Mouse (Mus musculus) stomach, embryonic 14.5 days (tissue): Measurements from ENCODE around the gene Tnfsf8. TPM values are rescaled to one million over a fixed set of nuclear protein-coding genes. Genes with fewer than 3 reads are reported as not detected.

Experiments
- ATAC-seq: fragments of 200-750 bp; cut with Nextera tagmentation; 2 replicates; pipeline ENCODE4 v1.8.0; 2017; ENCODE audit warnings: low read depth, moderate TSS enrichment; ENCODE audit not compliant: insufficient number of reproducible peaks, insufficient read depth, low FRiP score
- H3K27ac ChIP-seq: fragments of 300-500 bp; sonication (generic); 2 replicates; pipeline ENCODE4 v1.5.1; 2014; ENCODE audit warnings: mild to moderate bottlenecking, low read length, moderate library complexity, mixed read lengths
- H3K27me3 ChIP-seq: fragments of 300-500 bp; sonication (generic); 2 replicates; pipeline ENCODE4 v1.6.1; 2014; ENCODE audit warnings: low read length, control low read depth, mixed read lengths; ENCODE audit not compliant: control insufficient read depth, insufficient read depth
- H3K36me3 ChIP-seq: fragments of 300-500 bp; sonication (generic); 2 replicates; pipeline ENCODE4 v1.6.1; 2014; ENCODE audit warnings: mild to moderate bottlenecking, control low read depth, low read length, moderate library complexity, mixed read lengths; ENCODE audit not compliant: control insufficient read depth, insufficient read depth
- H3K4me1 ChIP-seq: fragments of 300-500 bp; sonication (generic); 2 replicates; pipeline ENCODE4 v1.6.1; 2014; ENCODE audit warnings: low read length, control low read depth, mixed read lengths; ENCODE audit not compliant: control insufficient read depth, insufficient read depth
- H3K4me2 ChIP-seq: fragments of 300-500 bp; sonication (generic); replicated peaks from 2 replicates; pipeline ENCODE4 v1.6.1; 2014; ENCODE audit warnings: low read depth, low read length, control low read depth
- H3K4me3 ChIP-seq: fragments of 300-500 bp; sonication (generic); 2 replicates; pipeline ENCODE4 v1.5.1; 2014; ENCODE audit warnings: low read depth, low read length, control low read depth
- H3K9ac ChIP-seq: fragments of 300-500 bp; sonication (generic); replicated peaks from 2 replicates; pipeline ENCODE4 v1.6.1; 2014; ENCODE audit warnings: low read depth, mild to moderate bottlenecking, control low read depth, low read length, moderate library complexity, mixed read lengths
- H3K9me3 ChIP-seq: fragments of 300-500 bp; sonication (generic); 2 replicates; pipeline ENCODE4 v1.6.1; 2016; ENCODE audit warnings: low read depth, low read length, control low read depth; ENCODE audit not compliant: control insufficient read depth
- WGBS: fragments of 180-500 bp; shearing (Covaris S2); extraction: QIAGEN DNeasy Blood & Tissue Kit; methylation state at CpG from one replicate; pipeline ENCODE4 v1.1.7; 2014; 5-methylcytosine and 5-hydroxymethylcytosine counted together
- polyA plus RNA-seq: library from polyadenylated mRNA; unstranded; fragments of >200 nt; fragmentation: Nextera tagmentation; extraction: Ambion mirVana; gene quantifications from 2 replicates; pipeline ENCODE4 v1.2.1, GENCODE M21; 2014

Gene Tnfsf8
- polyA plus RNA-seq, 1 experiment from 2014 or later = not detected

DNA sequence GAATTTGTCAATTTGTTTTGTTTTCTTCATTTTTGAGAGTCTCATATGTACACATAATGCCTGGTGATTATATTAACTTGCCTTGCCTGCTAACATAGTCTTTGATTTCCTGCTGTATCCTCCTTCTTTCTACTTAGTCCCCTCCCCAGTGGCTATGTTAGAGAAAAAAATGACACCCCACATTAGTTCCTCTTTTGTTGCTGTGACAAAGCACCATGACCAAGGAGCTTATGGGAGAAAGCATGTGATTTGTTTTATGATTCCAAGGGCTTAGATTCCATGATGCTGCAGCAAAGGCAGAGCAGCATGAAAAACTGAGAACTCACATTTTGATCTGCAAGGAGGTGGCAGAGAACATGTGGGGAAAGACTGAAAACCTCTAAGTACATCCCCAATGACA lies 43.6 kb downstream of the Tnfsf8 start:
- Histone ChIP-seq H3K9ac (no peak overlapping the region), H3K27me3 (no peaks in the 10 kb centered on the region), H3K9me3 (0 out of 2 replicates have a peak, but pooled peaks cover 3% of the 10 kb centered on the region), H3K4me2 (no peak overlapping the region), H3K4me3 (no peak overlapping the region), H3K4me1 (no peaks in the 10 kb centered on the region), H3K36me3 (no peaks in the 10 kb centered on the region), H3K27ac (no peak overlapping the region)
- no peak for ATAC-seq

GRCm38 (mm10) chr4:63815668-63816067 lies 45.5 kb downstream of the Tnfsf8 start:
- 0 out of 2 replicates have a peak, but pooled peaks cover 3% of the 10 kb centered on the region for H3K9me3 ChIP-seq
- no peak overlapping the region for H3K9ac ChIP-seq
- no peaks in the 10 kb centered on the region for H3K27me3 ChIP-seq
- H3K36me3 ChIP-seq = no peaks in the 10 kb centered on the region
- H3K27ac ChIP-seq = no peak overlapping the region
- H3K4me1 ChIP-seq = no peaks in the 10 kb centered on the region
- WGBS = 86% methylated on average over 2 of the region's 2 CpGs
- no peak overlapping the region for H3K4me3 ChIP-seq
- no peak for ATAC-seq
- H3K4me2 ChIP-seq = no peak overlapping the region

DNA sequence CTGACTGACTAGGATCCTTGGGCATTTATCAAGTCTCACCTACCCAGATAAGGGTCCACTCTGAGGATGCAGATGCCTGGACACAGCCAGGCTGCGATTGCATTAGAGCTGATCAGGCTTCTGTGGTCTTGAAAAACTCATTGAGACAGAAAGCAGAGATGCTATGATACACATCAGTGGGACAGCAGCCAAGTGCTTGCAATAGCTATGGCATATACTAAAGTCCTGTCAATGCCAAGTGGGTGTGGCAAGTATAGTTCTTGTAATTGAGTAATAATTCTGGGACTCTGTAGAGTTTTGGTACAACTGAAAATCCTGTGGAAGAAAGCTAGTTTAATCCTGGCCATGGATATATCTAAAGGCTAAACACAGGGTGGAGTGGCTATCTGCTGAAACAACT lies 63.1 kb downstream of the Tnfsf8 start:
- ATAC-seq = no peak
- H3K4me3 ChIP-seq = no peak overlapping the region
- H3K27ac ChIP-seq = no peak overlapping the region
- WGBS = 70% methylated on average over 1 of the region's 1 CpGs
- no peaks in the 10 kb centered on the region for H3K36me3 ChIP-seq
- no peak overlapping the region for H3K9ac ChIP-seq
- H3K9me3 ChIP-seq = no peaks in the 10 kb centered on the region
- H3K4me2 ChIP-seq = no peak overlapping the region
- H3K27me3 ChIP-seq = no peaks in the 10 kb centered on the region
- H3K4me1 ChIP-seq = no peaks in the 10 kb centered on the region

- Histone ChIP-seq H3K9me3 (no peaks in the 10 kb centered on the region), H3K9ac (no peak overlapping the region), H3K4me3 (no peak overlapping the region), H3K4me1 (no peaks in the 10 kb centered on the region), H3K27me3 (no peaks in the 10 kb centered on the region), H3K4me2 (no peak overlapping the region), H3K27ac (no peak overlapping the region), H3K36me3 (no peaks in the 10 kb centered on the region)
- ATAC-seq = no peak
- WGBS = 86% methylated on average over 1 of the region's 1 CpGs
Measured at GRCm38 (mm10) chr4:63796527-63796926, 64.6 kb downstream of the Tnfsf8 start.

GRCm38 (mm10) chr4:63792328-63792727 lies 68.8 kb downstream of the Tnfsf8 start:
- Histone ChIP-seq H3K27me3 (no peaks in the 10 kb centered on the region), H3K4me2 (no peak overlapping the region), H3K27ac (no peak overlapping the region), H3K36me3 (no peaks in the 10 kb centered on the region), H3K9ac (no peak overlapping the region), H3K9me3 (no peaks in the 10 kb centered on the region), H3K4me1 (no peaks in the 10 kb centered on the region), H3K4me3 (no peak overlapping the region)
- ATAC-seq = no peak
- 91% methylated on average over 3 of the region's 3 CpGs for WGBS

- Histone ChIP-seq H3K27me3 (no peaks in the 10 kb centered on the region), H3K27ac (no peak overlapping the region), H3K36me3 (no peaks in the 10 kb centered on the region), H3K9me3 (no peaks in the 10 kb centered on the region), H3K9ac (no peak overlapping the region), H3K4me3 (no peak overlapping the region), H3K4me2 (no peak overlapping the region), H3K4me1 (no peaks in the 10 kb centered on the region)
- 35% methylated on average over 2 of the region's 2 CpGs for WGBS
- ATAC-seq = no peak
Measured at GRCm38 (mm10) chr4:63785466-63785865, 75.7 kb downstream of the Tnfsf8 start.

- Histone ChIP-seq H3K4me3 (no peak overlapping the region), H3K4me2 (no peak overlapping the region), H3K27ac (no peak overlapping the region), H3K9ac (no peak overlapping the region), H3K27me3 (no peaks in the 10 kb centered on the region), H3K4me1 (no peaks in the 10 kb centered on the region), H3K36me3 (no peaks in the 10 kb centered on the region), H3K9me3 (no peaks in the 10 kb centered on the region)
- ATAC-seq = no peak
- WGBS = 62% methylated on average over 5 of the region's 5 CpGs
Measured at GRCm38 (mm10) chr4:63783826-63784225, 77.3 kb downstream of the Tnfsf8 start.

- Histone ChIP-seq H3K9ac (no peak overlapping the region), H3K4me2 (no peak overlapping the region), H3K4me3 (no peak overlapping the region), H3K27ac (no peak overlapping the region), H3K27me3 (no peaks in the 10 kb centered on the region), H3K9me3 (no peaks in the 10 kb centered on the region), H3K36me3 (no peaks in the 10 kb centered on the region), H3K4me1 (no peaks in the 10 kb centered on the region)
- no peak for ATAC-seq
- 69% methylated on average over 7 of the region's 7 CpGs for WGBS
Measured at GRCm38 (mm10) chr4:63782970-63783613, 78.1 kb downstream of the Tnfsf8 start.
